Mouse (Mus musculus): ENCODE data around the gene Ulk3. TPM values are rescaled to one million over a fixed set of nuclear protein-coding genes. Genes with fewer than 3 reads are reported as not detected.

Ulk3 gene
- total RNA-seq, 4 experiments from 2014 or later = 31.8 to 38.2 (median 34.4) TPM

- DNase-seq (ENCODE audit: low spot score in 2 of 2) = no peak
These were observed 20.8 kb upstream of the Ulk3 start for GRCm38 (mm10) chr9:57568500-57568899.

DNA sequence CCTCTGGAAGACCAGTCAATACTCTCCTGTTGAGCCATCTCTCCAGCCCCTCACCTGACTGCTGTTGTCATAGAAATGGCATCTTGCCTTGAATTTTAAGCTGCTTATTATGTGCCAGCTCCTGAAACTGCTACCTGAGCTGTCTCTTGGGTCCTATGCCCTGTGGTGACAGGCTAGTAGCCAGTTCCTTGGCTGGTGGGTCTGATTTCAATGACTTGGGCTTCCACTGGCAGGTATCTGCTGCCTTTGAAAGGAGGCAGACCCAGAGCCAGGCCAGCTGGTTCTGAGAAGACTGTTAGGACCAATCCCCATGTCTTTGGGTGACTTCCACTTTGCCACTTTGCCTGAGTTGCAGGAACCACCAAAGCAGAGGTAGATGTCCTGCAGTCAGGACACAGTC, 14.9 kb upstream of the Ulk3 start:
- DNase-seq (ENCODE audit: low spot score in 2 of 2) = no peak

GRCm38 (mm10) chr9:57575577-57575976, 13.7 kb upstream of the Ulk3 start:
- DNase-seq (ENCODE audit: low spot score in 2 of 2) = no peak

- DNase-seq (ENCODE audit: low spot score in 2 of 2) = no peak
These were observed 12.0 kb upstream of the Ulk3 start for GRCm38 (mm10) chr9:57577144-57577849.

DNA sequence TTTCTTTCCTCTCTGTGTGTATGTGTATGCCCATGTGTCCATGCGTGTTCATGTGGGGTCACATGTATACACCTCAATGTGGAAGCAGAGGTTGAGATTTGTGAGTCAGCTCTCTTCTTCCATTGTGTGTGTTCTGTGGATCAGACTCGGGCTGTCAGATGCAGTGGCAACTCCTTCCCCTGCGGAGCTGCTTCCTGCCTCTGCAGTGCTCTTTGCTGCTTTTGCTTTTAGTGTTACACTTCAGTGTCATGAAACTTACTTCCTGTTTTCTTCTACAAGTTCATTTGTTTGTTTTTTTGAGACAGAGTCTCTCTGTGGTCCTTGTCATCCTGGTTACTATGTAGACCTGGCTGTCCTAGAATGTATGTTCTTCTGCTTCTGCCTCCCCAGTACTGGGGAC, 4.3 kb upstream of the Ulk3 start:
- no peak for DNase-seq (ENCODE audit: low spot score in 2 of 2)

DNA sequence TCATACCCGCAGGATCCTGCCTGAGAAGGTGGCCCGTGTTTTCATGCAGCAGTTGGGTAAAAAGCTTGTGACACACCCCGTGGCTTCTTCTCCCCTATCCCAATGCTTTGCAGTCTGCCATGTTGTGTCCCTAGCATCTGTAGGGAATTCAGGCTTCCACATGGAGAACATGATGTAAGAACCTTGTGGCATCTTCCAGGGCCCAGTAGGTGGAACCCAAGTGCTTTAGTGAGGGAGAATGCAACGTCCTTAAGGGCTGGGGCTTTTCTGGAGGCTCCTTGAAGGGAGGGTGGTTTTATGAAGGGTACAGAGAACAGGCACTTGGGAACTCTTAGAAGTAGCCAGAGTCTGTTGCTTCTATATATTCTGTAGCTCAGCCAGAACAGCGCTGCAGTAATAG, 1.5 kb downstream of the Ulk3 start:
- DNase-seq (ENCODE audit: low spot score in 2 of 2) = no peak

DNA sequence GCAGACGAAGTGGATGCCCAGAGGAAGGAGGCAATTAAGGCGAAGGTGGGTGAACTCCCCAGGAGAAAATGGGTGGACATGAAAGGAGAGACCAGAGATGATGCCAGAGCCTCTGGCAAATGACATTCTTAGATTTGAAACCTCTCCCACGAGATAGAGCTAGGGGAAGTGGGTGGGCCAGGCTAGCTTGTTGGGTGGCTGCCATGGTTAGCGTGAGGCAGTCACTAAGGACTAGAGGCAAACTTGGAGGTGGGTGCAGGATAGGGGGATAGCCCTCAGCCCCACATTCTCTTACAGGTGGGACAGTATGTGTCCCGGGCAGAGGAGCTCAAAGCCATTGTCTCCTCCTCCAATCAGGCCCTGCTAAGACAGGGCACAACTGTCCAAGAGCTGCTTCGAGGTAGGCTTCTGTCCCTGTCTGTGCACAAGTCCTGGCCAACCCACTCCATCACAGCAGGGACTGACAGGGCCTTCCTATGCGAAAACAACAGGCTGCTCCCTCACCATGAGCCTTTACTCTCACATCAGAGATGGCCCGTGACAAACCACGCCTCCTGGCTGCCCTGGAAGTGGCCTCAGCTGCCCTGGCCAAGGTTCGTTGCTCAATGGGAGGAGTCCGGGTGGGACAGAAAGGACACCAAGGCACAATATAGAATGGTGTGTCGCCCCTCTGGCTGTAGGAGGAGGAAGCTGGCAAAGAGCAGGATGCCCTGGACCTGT, 4.4 kb downstream of the Ulk3 start:
- no peak for DNase-seq (ENCODE audit: low spot score in 2 of 2)

DNA sequence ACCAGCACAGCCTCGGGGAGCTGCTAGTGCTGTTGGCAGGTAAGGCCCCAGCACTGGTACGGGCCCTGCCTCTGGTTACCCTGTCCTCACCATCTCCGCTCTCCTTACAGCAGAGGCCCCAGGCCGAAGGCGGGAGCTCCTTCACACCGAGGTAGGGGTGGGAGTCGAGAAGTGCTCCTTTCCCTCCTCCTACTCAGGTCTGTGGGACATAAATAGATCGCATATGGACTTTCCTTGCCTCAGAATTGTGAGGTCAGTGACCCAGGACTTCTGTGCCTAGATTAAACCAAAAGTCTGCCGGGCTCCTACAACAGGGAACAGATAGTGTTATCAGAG, 4.9 kb downstream of the Ulk3 start:
- DNase-seq (ENCODE audit: low spot score in 2 of 2) = no peak

- no peak for DNase-seq (ENCODE audit: low spot score in 2 of 2)
These were observed 8.0 kb downstream of the Ulk3 start for GRCm38 (mm10) chr9:57597265-57597664.

- DNase-seq (ENCODE audit: low spot score in 2 of 2) = no peak
These were observed 8.7 kb downstream of the Ulk3 start for GRCm38 (mm10) chr9:57597929-57598382.

DNA sequence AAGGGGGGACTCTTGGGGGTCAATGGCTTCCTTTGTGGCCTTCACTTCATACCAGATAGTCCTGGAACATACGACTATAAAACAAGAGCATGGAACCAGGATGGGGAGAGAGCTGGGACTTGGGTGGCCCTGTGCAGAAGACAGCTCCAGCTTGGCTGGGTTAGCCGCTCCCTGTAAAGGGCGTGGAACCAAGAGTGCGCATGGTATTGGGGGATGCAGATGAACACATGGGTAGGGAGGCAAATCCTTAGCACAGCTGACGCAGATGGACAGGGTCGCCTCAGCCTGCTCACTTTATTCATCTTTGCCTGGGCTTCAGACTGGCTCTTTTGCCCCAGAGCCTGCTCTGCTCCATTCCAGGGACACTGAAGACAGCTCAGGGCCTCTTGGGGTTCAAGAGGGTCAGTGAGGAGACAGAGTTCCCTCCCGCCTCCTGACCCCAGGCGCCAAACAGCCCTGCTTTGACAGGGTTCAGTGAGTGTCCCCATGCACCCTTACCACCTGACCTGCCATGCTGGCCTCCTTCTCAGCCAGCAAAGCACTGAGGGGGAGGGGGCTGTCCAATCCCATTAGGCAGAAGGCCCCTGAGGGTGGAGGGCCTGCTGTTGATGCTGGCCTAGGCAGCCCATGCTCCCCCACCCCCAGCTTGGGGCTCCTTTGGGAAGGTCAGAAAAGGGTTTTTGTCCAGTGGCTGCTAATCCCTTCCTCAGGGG, 9.8 kb downstream of the Ulk3 start:
- no peak for DNase-seq (ENCODE audit: low spot score in 2 of 2)

DNA sequence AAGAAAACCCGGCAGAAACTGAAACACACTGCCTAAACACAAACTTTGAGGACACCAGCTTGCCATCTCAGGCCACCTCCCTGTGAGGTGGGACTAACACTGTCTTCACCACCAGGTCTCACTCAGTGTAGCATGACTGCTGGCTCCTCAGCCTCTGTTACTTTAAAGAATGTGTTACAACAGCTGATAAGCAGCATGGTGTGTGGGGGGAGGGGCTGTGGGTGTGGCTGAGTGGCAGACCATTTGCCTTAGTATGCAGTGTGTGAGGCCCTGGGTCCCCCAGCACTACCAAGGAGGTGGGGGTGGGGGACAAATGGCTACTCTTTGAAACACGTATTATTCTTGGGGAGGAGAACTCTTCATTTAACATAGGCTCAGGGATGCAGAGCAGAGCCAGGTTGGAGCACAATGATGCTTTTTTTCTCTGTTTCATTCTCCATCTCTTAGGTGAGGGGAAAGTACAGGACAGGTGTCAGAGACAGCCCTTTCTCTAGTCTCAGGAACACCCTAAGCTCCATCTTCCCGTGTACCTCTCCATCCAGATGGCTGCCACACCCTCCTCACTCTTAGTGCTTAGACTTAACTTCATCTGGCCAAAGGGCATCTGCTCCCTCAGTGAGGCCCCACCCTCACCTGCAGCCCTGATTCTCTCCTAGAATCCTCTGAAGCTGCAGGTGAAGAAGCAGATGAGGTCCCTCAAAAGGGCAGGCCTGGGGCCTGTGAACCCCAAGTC, 11.5 kb downstream of the Ulk3 start:
- DNase-seq (ENCODE audit: low spot score in 2 of 2) = no peak

DNA sequence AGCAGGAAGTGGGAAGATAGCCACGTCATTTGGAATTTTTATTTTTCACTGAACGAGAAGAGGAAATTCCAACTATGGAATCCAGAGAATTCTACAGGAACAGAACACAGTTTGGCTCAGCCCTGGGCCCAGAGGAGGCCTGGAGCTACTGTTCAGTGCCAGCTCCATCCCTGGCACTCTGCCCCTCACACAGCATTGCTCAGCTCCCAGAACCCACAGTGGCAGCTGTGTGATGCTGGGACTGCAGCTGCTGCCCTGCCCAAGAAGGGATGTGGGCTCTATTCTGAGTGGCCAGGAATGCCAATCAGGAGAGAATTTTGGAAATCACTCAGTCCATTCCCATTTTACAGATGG, 12.1 kb downstream of the Ulk3 start:
- peak in 1 of 2 experiments; percentile 75 for DNase-seq (ENCODE audit: low spot score in 2 of 2)

- DNase-seq (ENCODE audit: low spot score in 2 of 2) = no peak
These were observed 12.8 kb downstream of the Ulk3 start for GRCm38 (mm10) chr9:57602098-57602497.

DNA sequence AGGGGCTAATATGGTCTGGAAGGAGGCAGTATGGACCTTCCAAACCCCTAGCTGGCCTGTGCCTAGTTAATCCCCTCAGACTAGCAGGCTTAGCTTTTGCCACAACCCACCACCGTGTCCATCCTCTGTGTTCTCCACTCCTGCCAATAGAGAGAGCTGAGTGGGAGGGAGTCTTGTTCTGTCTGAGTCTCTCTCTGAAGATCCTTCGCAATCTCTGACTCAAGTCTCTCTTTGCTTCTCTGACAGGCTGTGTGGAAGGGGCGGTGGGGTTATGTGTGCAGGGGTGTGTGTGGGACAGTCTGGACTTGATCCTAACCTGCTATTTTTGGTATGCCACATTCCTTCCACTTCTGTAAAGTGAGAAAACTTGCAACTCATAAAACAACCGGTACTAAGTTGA, 15.6 kb downstream of the Ulk3 start:
- no peak for DNase-seq (ENCODE audit: low spot score in 2 of 2)

DNA sequence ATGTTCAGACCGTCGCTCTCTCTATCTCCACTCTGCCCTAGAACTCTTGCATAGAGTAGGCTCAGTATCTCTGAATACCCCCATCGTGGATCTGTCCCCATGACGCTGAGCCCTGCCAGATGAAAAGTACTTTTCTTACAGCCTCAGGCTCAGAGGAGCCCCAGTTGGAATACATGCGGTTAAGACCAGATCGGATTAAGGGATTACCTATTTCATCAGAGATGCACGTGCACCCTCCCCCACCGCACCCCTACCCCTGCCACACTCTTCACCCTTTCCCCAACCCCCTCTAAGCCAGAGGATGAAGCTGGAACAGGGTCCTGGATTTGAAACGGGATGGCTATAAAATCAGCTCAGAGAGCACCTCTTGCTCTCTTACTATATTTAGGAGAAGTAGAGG, 16.3 kb downstream of the Ulk3 start:
- no peak for DNase-seq (ENCODE audit: low spot score in 2 of 2)

DNA sequence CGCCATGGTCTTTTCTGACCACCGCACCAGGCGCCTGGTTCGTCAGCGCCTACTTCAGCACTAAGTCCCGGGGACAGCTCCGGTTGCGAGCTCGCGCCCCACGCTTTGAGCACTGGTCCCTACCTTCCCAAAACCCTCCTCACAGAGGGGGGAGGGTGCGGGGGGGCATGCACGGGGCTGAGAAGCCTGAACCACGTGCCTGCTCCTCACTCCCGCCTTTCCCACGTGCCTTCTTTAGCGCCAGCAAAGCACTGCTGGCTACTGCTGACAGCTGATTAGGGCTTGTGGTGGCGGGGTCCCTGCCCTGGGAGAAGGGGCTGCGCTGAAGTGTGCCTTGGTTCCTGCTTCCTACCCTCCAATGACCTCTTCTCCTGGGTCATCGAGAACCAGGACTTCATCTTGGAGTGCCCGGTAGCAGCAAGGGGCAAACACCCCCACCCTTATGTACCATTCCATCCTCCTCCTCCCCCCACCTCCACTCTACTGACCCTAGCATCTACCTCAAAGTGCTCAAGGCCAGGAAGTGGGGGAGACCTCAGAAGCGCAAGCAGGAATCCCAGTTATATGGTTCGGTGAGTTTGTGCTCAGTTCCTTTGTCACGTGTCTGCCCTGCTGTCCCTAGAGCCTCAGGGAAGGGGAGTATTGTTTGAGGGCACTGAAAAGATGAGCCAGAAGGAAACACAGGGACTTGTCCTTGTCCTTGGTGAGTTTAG, 17.0 kb downstream of the Ulk3 start, which contains the start of gene Cplx3:
TSS of gene Cplx3 (minus strand) at position 143 of the 713 bp plus-strand sequence.
- DNase-seq (ENCODE audit: low spot score in 2 of 2) = no peak

GRCm38 (mm10) chr9:57609803-57610202, 20.6 kb downstream of the Ulk3 start:
- no peak for DNase-seq (ENCODE audit: low spot score in 2 of 2)

GRCm38 (mm10) chr9:57610359-57610826, 21.1 kb downstream of the Ulk3 start:
- DNase-seq (ENCODE audit: low spot score in 2 of 2) = no peak

- DNase-seq (ENCODE audit: low spot score in 2 of 2) = no peak
These were observed 23.3 kb downstream of the Ulk3 start for GRCm38 (mm10) chr9:57612587-57612986.

DNA sequence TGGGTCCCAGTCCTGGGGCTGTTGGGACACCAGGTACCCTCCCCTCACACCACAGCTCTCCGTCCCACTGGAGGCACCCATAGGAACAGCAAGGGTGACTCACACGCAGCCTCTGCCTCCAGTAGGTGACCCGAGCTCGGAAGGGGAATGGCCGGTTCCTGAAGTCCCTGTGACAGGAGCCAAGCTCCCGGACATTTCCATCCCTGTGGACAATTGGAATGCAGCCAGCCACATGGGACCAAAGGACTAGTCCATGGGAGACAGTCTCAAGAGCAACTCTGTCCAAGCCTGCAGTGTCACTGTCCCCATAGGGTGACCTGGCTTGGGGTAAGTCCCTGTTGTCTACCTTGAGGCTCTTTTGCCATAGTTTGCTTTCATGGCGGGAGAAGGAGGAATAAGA, 24.7 kb downstream of the Ulk3 start:
- no peak for DNase-seq (ENCODE audit: low spot score in 2 of 2)

All from left cerebral cortex, adult 8-10 months (tissue).